Mouse (Mus musculus) CH12.LX (cell line): ENCODE results near the gene Prpf19. TPM values are rescaled to one million over a fixed set of nuclear protein-coding genes. Genes with fewer than 3 reads are reported as not detected.

Experiments
- DNase-seq: peaks from one replicate; pipeline ENCODE4 v3.0.0-alpha.2; 2013; ENCODE audit errors: extremely low read depth
- H3K27ac ChIP-seq: 2 replicates; pipeline ENCODE4 v1.5.1; 2012; ENCODE audit warnings: low read depth, mild to moderate bottlenecking, control low read depth, moderate library complexity; ENCODE audit not compliant: insufficient read depth
- H3K27me3 ChIP-seq: replicated peaks from 2 replicates; pipeline ENCODE3; 2012; ENCODE audit warnings: inconsistent platforms
- H3K36me3 ChIP-seq, 2 experiments: replicated peaks in 1 of 2; 2 replicates each; pipeline versions ENCODE3 to v1.6.1; 2012; ENCODE audit warnings: inconsistent platforms in 1 of 2, low read length in 1 of 2, mild to moderate bottlenecking in 1 of 2, mixed read lengths in 1 of 2, moderate library complexity in 1 of 2; ENCODE audit not compliant: control insufficient read depth in 1 of 2, insufficient read depth in 1 of 2
- H3K4me1 ChIP-seq, 2 experiments: 2 replicates each; pipeline ENCODE4 v1.6.1; 2012; ENCODE audit warnings: inconsistent platforms in 1 of 2, moderate library complexity in 1 of 2; ENCODE audit not compliant: insufficient read depth in 2 of 2, control insufficient read depth in 1 of 2
- H3K4me2 ChIP-seq: 2 replicates; pipeline ENCODE4 v1.6.1; 2012; ENCODE audit warnings: low read depth, mild to moderate bottlenecking, control low read depth; ENCODE audit not compliant: poor library complexity, insufficient read depth, severe bottlenecking
- H3K4me3 ChIP-seq, 3 experiments: fragments of 150-350 bp in 1 of 3; sonication (generic) in 1 of 3; replicated peaks in 1 of 3; 2 replicates each; pipeline versions ENCODE3 to v1.5.1; 2011 to 2012; ENCODE audit warnings: low read depth in 2 of 3, low read length in 2 of 3, mild to moderate bottlenecking in 2 of 3, moderate library complexity in 2 of 3, control low read depth in 1 of 3, improper control_type of control experiment in 1 of 3, inconsistent platforms in 1 of 3, mixed read lengths in 1 of 3; ENCODE audit not compliant: poor library complexity in 1 of 3
- H3K79me2 ChIP-seq: replicated peaks from 2 replicates; pipeline ENCODE4 v1.6.1; 2012; ENCODE audit warnings: mild to moderate bottlenecking, moderate library complexity; ENCODE audit not compliant: control insufficient read depth, poor library complexity, insufficient read depth, severe bottlenecking; ENCODE audit errors: extremely low read depth
- H3K9ac ChIP-seq: 2 replicates; pipeline ENCODE4 v1.6.1; 2012; ENCODE audit warnings: low read depth, mild to moderate bottlenecking, control low read depth, moderate library complexity; ENCODE audit not compliant: insufficient read depth
- H3K9me3 ChIP-seq: replicated peaks from 2 replicates; pipeline ENCODE3; 2012; ENCODE audit warnings: low read length, inconsistent platforms, mixed read lengths
- BHLHE40 ChIP-seq: IDR thresholded peaks from 2 replicates; pipeline ENCODE4 v1.6.1; 2011; ENCODE audit warnings: mild to moderate bottlenecking, low read depth, low read length, improper control_type of control experiment
- CTCF ChIP-seq, 2 experiments: IDR thresholded peaks in 1 of 2; conservative IDR thresholded peaks in 1 of 2; 2 replicates each; pipeline ENCODE4 v1.5.1; 2011 to 2012; ENCODE audit warnings: low read depth in 2 of 2, low read length in 2 of 2, improper control_type of control experiment in 1 of 2, inconsistent platforms in 1 of 2, mild to moderate bottlenecking in 1 of 2, moderate library complexity in 1 of 2
- E2F4 ChIP-seq: IDR thresholded peaks from 2 replicates; pipeline ENCODE4 v1.6.1; 2011; ENCODE audit warnings: low read depth, low read length, improper control_type of control experiment; ENCODE audit not compliant: insufficient replicate concordance
- EP300 ChIP-seq: IDR thresholded peaks from 2 replicates; pipeline ENCODE4 v1.6.1; 2011; ENCODE audit warnings: low read length, improper control_type of control experiment
- ETS1 ChIP-seq: conservative IDR thresholded peaks from 2 replicates; pipeline ENCODE4 v1.6.1; 2012; ENCODE audit warnings: low read depth, mild to moderate bottlenecking, inconsistent platforms, low read length, improper control_type of control experiment, moderate library complexity
- GABPA ChIP-seq: IDR thresholded peaks from 2 replicates; pipeline ENCODE4 v1.6.1; 2012; ENCODE audit warnings: low read depth, low read length, improper control_type of control experiment, inconsistent platforms; ENCODE audit not compliant: insufficient replicate concordance
- HCFC1 ChIP-seq: IDR thresholded peaks from 2 replicates; pipeline ENCODE4 v1.6.1; 2012; ENCODE audit warnings: low read depth, mild to moderate bottlenecking, inconsistent platforms, low read length, improper control_type of control experiment
- IRF4 ChIP-seq: IDR thresholded peaks from 2 replicates; pipeline ENCODE4 v1.6.1; 2014; ENCODE audit warnings: low read depth, mild to moderate bottlenecking, inconsistent platforms, low read length, improper control_type of control experiment
- JUND ChIP-seq: conservative IDR thresholded peaks from 2 replicates; pipeline ENCODE4 v1.6.1; 2011; ENCODE audit warnings: low read depth, low read length, improper control_type of control experiment
- KAT2A ChIP-seq: IDR thresholded peaks from 2 replicates; pipeline ENCODE4 v1.6.1; 2012; ENCODE audit warnings: low read length, improper control_type of control experiment, inconsistent platforms; ENCODE audit not compliant: insufficient replicate concordance
- MAZ ChIP-seq: IDR thresholded peaks from 2 replicates; pipeline ENCODE4 v1.6.1; 2012; ENCODE audit warnings: low read depth, mild to moderate bottlenecking, inconsistent platforms, low read length, improper control_type of control experiment, moderate library complexity
- NRF1 ChIP-seq: IDR thresholded peaks from 2 replicates; pipeline ENCODE4 v1.6.1; 2014; ENCODE audit warnings: low read depth, mild to moderate bottlenecking, inconsistent platforms, low read length, improper control_type of control experiment, moderate library complexity
- PAX5 ChIP-seq: IDR thresholded peaks from 2 replicates; pipeline ENCODE4 v1.6.1; 2012; ENCODE audit warnings: low read length, inconsistent platforms, mixed read lengths
- POLR2A ChIP-seq: IDR thresholded peaks from 2 replicates; pipeline ENCODE4 v1.6.1; 2011; ENCODE audit warnings: low read depth, mild to moderate bottlenecking, improper control_type of control experiment, low read length
- RCOR1 ChIP-seq: conservative IDR thresholded peaks from 2 replicates; pipeline ENCODE4 v1.6.1; 2012; ENCODE audit warnings: low read depth, mild to moderate bottlenecking, inconsistent platforms, low read length, improper control_type of control experiment
- SMC3 ChIP-seq: IDR thresholded peaks from 2 replicates; pipeline ENCODE4 v1.6.1; 2011; ENCODE audit warnings: low read depth, low read length, improper control_type of control experiment
- TCF12 ChIP-seq: IDR thresholded peaks from 2 replicates; pipeline ENCODE4 v1.6.1; 2014; ENCODE audit warnings: low read depth, mild to moderate bottlenecking, inconsistent platforms, low read length, improper control_type of control experiment
- USF1 ChIP-seq: IDR thresholded peaks from 2 replicates; pipeline ENCODE4 v1.6.1; 2014; ENCODE audit warnings: low read depth, mild to moderate bottlenecking, inconsistent platforms, low read length, improper control_type of control experiment
- dilution Hi-C: fragments of 300-500 bp; cut with MboI; formaldehyde crosslinking; loops from 2 replicates; pipeline ENCODE4 v1.14.3; 2020; ENCODE audit warnings: low sequenced_read_pairs; ENCODE audit not compliant: extremely low pct_unique_long_range_greater_than_20kb, extremely low pct_ligation_motif_present
- in situ Hi-C: fragments of 300-500 bp; cut with MboI; formaldehyde crosslinking; loops from 3 replicates; pipeline ENCODE4 v1.14.3; 2019; ENCODE audit warnings: low sequenced_read_pairs, low pct_ligation_motif_present, low pct_unique_long_range_greater_than_20kb, mixed read lengths
- polyA plus RNA-seq: library from polyadenylated mRNA; unstranded; fragments of >175 nt; gene quantifications from 2 replicates; pipeline ENCODE4 v1.2.1, GENCODE M21; 2012; ENCODE audit warnings: low read depth; ENCODE audit not compliant: insufficient read length
- total RNA-seq, 2 experiments: library from RNA; depleted of rRNA; stranded (reverse); fragments of 300-350 nt in 1 of 2; fragments of >200 nt in 1 of 2; gene quantifications; 2 replicates each; pipeline ENCODE4 v1.2.3; 2012 to 2014

The Prpf19 gene
- total and polyA plus RNA-seq, 3 experiments = 115 to 357 (median 355) TPM

DNA sequence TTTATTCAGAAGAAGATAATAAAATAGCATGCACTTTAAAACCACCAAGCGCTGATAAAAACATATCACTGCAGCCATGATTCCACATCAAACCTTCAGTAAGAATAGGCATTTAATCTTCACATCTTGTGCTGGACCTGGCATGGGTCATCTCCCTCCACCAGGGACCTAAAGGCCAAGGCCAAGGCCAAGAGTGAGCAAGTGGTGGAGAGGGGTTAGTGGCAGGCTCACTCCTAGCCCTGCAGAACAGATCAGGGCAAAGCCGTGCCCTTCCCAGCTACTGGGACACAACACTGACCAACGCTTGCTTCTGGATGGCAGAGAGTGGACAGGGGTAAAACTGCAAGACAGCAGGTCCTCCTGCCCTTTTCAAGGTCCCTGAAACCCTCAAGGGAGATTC is 24.4 kb upstream of the Prpf19 start:
- TF ChIP-seq JUND = no peak
- no peak for TF ChIP-seq USF1
- no peak for TF ChIP-seq MAZ
- TF ChIP-seq PAX5 = no peak
- no peak for TF ChIP-seq RCOR1
- dilution Hi-C loops (no loop called here), in situ Hi-C loops (no loop called here)
- Histone ChIP-seq H3K4me2 (no peak overlapping the region), H3K27me3 (no peaks in the 10 kb centered on the region), H3K9ac (no peak overlapping the region), H3K4me1 (no peaks in the 10 kb centered on the region), H3K27ac (no peak overlapping the region), H3K4me3 (no peak overlapping the region), H3K79me2 (no peaks in the 10 kb centered on the region; the same call in 1 of the 2 replicates), H3K36me3 (peaks cover 37 to 61% of the 10 kb centered on the region in 2 experiments), H3K9me3 (no peaks in the 10 kb centered on the region)
- no peak for DNase-seq

DNA sequence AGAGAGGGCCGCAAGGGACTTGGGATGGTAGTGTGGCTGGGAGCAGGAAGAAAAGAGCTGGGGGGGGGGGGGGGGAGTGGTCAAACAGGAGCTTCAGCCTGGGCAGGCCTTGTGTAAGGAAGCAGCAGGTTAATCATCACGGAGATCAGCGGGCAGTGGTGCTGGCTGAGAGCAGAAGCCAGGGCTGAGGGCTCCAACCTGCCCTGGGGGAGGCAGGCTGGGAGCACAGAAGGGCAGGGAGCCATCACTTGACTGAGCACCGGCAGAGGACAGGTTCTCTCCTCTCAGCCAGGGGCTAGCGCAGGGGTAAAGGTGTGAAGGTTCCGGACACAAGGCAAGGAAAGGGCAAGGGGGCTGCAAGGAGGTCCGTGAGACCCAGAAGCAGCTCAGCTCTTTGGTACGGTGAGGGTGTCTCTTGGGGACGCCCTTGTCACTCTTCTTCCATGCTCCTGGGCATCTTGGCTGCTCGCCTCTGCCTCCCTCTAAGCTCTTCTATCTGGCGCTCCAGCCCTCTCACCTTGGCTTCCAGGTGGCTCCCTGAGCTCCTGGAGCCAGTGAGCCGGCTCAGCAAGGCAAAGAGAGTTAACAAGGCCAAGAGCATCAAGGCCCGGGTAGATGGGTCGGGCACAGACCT is 23.6 kb upstream of the Prpf19 start:
- Histone ChIP-seq H3K27me3 (no peaks in the 10 kb centered on the region), H3K9ac (no peak overlapping the region), H3K36me3 (peaks cover 37 to 64% of the 10 kb centered on the region in 2 experiments), H3K27ac (no peak overlapping the region), H3K4me1 (no peaks in the 10 kb centered on the region; a peak in 1 of 4 replicates), H3K4me3 (no peak overlapping the region), H3K79me2 (peaks cover 2% of the 10 kb centered on the region; the same call in 1 of the 2 replicates), H3K9me3 (no peaks in the 10 kb centered on the region), H3K4me2 (no peak overlapping the region)
- dilution Hi-C loops = no loop called here
- TF ChIP-seq KAT2A (no peak), NRF1 (no peak), POLR2A (no peak), BHLHE40 (no peak), JUND (no peak), TCF12 (no peak), IRF4 (no peak), EP300 (no peak), SMC3 (no peak), CTCF (conservative IDR thresholded peaks at IDR 0.05 in 1 of 2, IDR thresholded peaks at IDR 0.05 in 1 of 2; ENCODE audit: low read depth in 2 of 2, low read length in 2 of 2) (no peak), ETS1 (no peak), GABPA (no peak), E2F4 (no peak), HCFC1 (no peak)
- DNase-seq = no peak
- in situ Hi-C loops = no loop called here
